Mouse (Mus musculus) G1E (cell line): ENCODE measurements at regions not wholly inside any gene's neighbourhood (a gene's known extent, or its start where the extent isn't known, plus 50 kb on each side); places are given as distances from the start of the nearest gene placed in this dataset.

Experiments used
- CTCF ChIP-seq: IDR thresholded peaks from 2 replicates; pipeline ENCODE4 v1.5.1; 2012; ENCODE audit warnings: low read depth, low read length, inconsistent platforms, mixed read lengths
- GATA1 ChIP-seq: IDR thresholded peaks from 2 replicates; pipeline ENCODE4 v1.6.1; 2012; ENCODE audit warnings: borderline replicate concordance, low read length, inconsistent platforms, mixed read lengths
- GATA2 ChIP-seq: IDR thresholded peaks from 2 replicates; pipeline ENCODE4 v1.6.1; 2012; ENCODE audit warnings: low read depth, low read length, inconsistent platforms, borderline replicate concordance
- POLR2AphosphoS5 ChIP-seq: IDR thresholded peaks from 2 replicates; pipeline ENCODE4 v1.6.1; 2012; ENCODE audit warnings: low read depth, low read length, inconsistent platforms; ENCODE audit not compliant: insufficient replicate concordance
- TAL1 ChIP-seq: conservative IDR thresholded peaks from 2 replicates; pipeline ENCODE4 v1.6.1; 2012; ENCODE audit warnings: low read depth, low read length, inconsistent platforms, mixed read lengths

DNA sequence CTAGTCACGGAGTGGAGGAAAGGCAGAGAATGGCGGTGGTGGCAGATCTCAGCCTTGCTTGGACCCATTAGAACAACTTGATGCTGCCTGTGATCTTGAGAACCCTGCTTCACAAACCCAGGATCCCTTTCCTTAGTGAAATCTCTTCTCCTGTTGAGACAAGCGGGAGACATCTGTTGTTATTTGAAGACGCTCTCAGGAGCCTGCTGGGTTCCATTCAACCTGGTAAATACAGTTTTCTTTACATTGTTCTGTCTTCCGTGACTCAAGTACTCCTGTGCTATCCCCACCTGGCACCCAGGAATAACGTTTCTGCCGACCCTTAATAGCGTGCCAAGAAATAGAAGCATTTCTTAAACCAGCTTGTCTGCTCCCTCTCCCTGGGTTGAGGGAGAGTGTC is 213.8 kb downstream of the Enc1 start:
- TF ChIP-seq CTCF: no peak
- TF ChIP-seq TAL1: no peak
- TF ChIP-seq POLR2AphosphoS5: no peak
- TF ChIP-seq GATA1: no peak
- TF ChIP-seq GATA2: no peak
